Comparison of ENCODE assay signal across 17 mouse cellular contexts in genomic region chr1:129826927-129827326, GRCm38 (mm10).
DNase-seq lines count a peak whose midpoint lies in the region; ATAC-seq and TF ChIP-seq lines count a peak whose summit lies in the region.
"Had no signal": no experiment of that assay in that cellular context is flagged by ENCODE, and none has a peak within 500 bp of the region (broad histone marks: within the 10 kb centered on the region; RNA-seq: fewer than 3 reads in every experiment).

No protein-coding gene starts in this region.

- H3K4me2 ChIP-seq in hindbrain, postnatal 0 days (ENCODE audit: low read depth, low read length), result no peak overlapping the region
- H3K4me2 ChIP-seq in CH12.LX (ENCODE audit: insufficient read depth, low read depth, poor library complexity, severe bottlenecking), result no peak overlapping the region
- H3K4me2 ChIP-seq: embryonic facial prominence, embryonic 15.5 days; limb, embryonic 15.5 days; stomach, embryonic 15.5 days had no signal

- in situ Hi-C loops in CH12.LX (cut with MboI; ENCODE audit: low pct_ligation_motif_present, low pct_unique_long_range_greater_than_20kb, low sequenced_read_pairs), result no loop called here
- in situ Hi-C loops in ES-E14 (cut with MboI; ENCODE audit: low sequenced_read_pairs in 2 of 2, unreplicated experiment in 2 of 2), result no loop called here

- H3K36me3 ChIP-seq in hindbrain, postnatal 0 days (ENCODE audit: insufficient read depth, low read length), result no peaks in the 10 kb centered on the region
- H3K36me3 ChIP-seq in hindbrain, embryonic 10.5 days, result no peaks in the 10 kb centered on the region
- H3K36me3 ChIP-seq in CH12.LX (replicated peaks in 1 of 2; ENCODE audit: control insufficient read depth in 1 of 2, insufficient read depth in 1 of 2, low read length in 1 of 2), result no peaks in the 10 kb centered on the region
- no peaks in the 10 kb centered on the region for H3K36me3 ChIP-seq in ES-E14 (ENCODE audit: control insufficient read depth, insufficient read depth, low read length, poor library complexity, severe bottlenecking)
- H3K36me3 ChIP-seq: embryonic facial prominence, embryonic 15.5 days; limb, embryonic 15.5 days; stomach, embryonic 15.5 days had no signal

- no peak for TF ChIP-seq POLR2A in CH12.LX (IDR thresholded peaks at IDR 0.05; ENCODE audit: low read depth, low read length)

- H3K9me3 ChIP-seq in hindbrain, postnatal 0 days (ENCODE audit: low read length), result no peaks in the 10 kb centered on the region
- H3K9me3 ChIP-seq in hindbrain, embryonic 10.5 days, result no peaks in the 10 kb centered on the region
- no peaks in the 10 kb centered on the region for H3K9me3 ChIP-seq in CH12.LX (replicated peaks; ENCODE audit: low read length)
- no peaks in the 10 kb centered on the region for H3K9me3 ChIP-seq in ES-E14 (ENCODE audit: control insufficient read depth, insufficient read depth, low read depth, low read length)
- H3K9me3 ChIP-seq: embryonic facial prominence, embryonic 15.5 days; limb, embryonic 15.5 days; stomach, embryonic 15.5 days had no signal

- no peaks in the 10 kb centered on the region for H3K4me1 ChIP-seq in hindbrain, postnatal 0 days (ENCODE audit: insufficient read depth, low read length)
- H3K4me1 ChIP-seq in hindbrain, embryonic 10.5 days (replicated peaks), result no peaks in the 10 kb centered on the region
- no peaks in the 10 kb centered on the region for H3K4me1 ChIP-seq in CH12.LX (ENCODE audit: control insufficient read depth in 1 of 2, insufficient read depth in 2 of 2)
- H3K4me1 ChIP-seq in ES-E14 (ENCODE audit: control insufficient read depth in 2 of 2, insufficient read depth in 2 of 2, low read length in 2 of 2, poor library complexity in 1 of 2), result no peaks in the 10 kb centered on the region
- H3K4me1 ChIP-seq: embryonic facial prominence, embryonic 15.5 days; limb, embryonic 15.5 days; stomach, embryonic 15.5 days had no signal

- dilution Hi-C loops in CH12.LX (cut with MboI; ENCODE audit: extremely low pct_ligation_motif_present, extremely low pct_unique_long_range_greater_than_20kb, low sequenced_read_pairs), result no loop called here

- peak; percentile 60 for TF ChIP-seq RAD21 in CH12.LX (IDR thresholded peaks at IDR 0.05; ENCODE audit: low read depth, low read length)

- H3K27me3 ChIP-seq in hindbrain, postnatal 0 days (ENCODE audit: insufficient read depth, low read length), result no peaks in the 10 kb centered on the region
- no peaks in the 10 kb centered on the region for H3K27me3 ChIP-seq in hindbrain, embryonic 10.5 days (ENCODE audit: insufficient read depth, poor library complexity, severe bottlenecking)
- H3K27me3 ChIP-seq in CH12.LX (replicated peaks), result no peaks in the 10 kb centered on the region
- H3K27me3 ChIP-seq: embryonic facial prominence, embryonic 15.5 days; limb, embryonic 15.5 days; stomach, embryonic 15.5 days had no signal

- peak; percentile 19; the same call in 1 of the 2 replicates for TF ChIP-seq CTCF in hindbrain, postnatal 0 days (IDR thresholded peaks at IDR 0.05; ENCODE audit: low read depth)
- peak; percentile 38 to 71; a peak in 3 of 4 replicates for TF ChIP-seq CTCF in CH12.LX (conservative IDR thresholded peaks at IDR 0.05 in 1 of 2, IDR thresholded peaks at IDR 0.05 in 1 of 2; ENCODE audit: low read depth in 2 of 2, low read length in 2 of 2)

- ATAC-seq in hindbrain, postnatal 0 days, result no peak
- ATAC-seq: forebrain, embryonic 14.5 days had no signal

- WGBS in hindbrain, postnatal 0 days, result 81% methylated on average over 4 of the region's 4 CpGs
- 74% methylated on average over 4 of the region's 4 CpGs for WGBS in hindbrain, embryonic 10.5 days

- no peak overlapping the region for H3K9ac ChIP-seq in hindbrain, postnatal 0 days (replicated peaks; ENCODE audit: low read length)
- H3K9ac ChIP-seq in CH12.LX (ENCODE audit: insufficient read depth, low read depth), result no peak overlapping the region
- no peak overlapping the region for H3K9ac ChIP-seq in ES-E14 (ENCODE audit: insufficient read depth, low read depth, low read length, poor library complexity, severe bottlenecking)
- H3K9ac ChIP-seq: embryonic facial prominence, embryonic 15.5 days; limb, embryonic 15.5 days; stomach, embryonic 15.5 days had no signal

- no peak for DNase-seq in hindbrain, postnatal 0 days (ENCODE audit: low spot score)
- DNase-seq in hindbrain, embryonic 10.5 days (ENCODE audit: low spot score), result no peak
- DNase-seq in CH12.LX (ENCODE audit: extremely low read depth) (peak; percentile 51), ES-E14 (ENCODE audit: low read depth, low spot score) (peak; percentile 8)
- peak; percentile 41 for DNase-seq in embryo, embryonic 10.5 days (ENCODE audit: low spot score)
- no peak for DNase-seq in ovary, adult 18-20 months (ENCODE audit: low spot score)
- DNase-seq in gastrocnemius, adult 8-10 months (ENCODE audit: low spot score in 2 of 2), result no peak
- DNase-seq: adrenal gland, postnatal 25 days; cerebellum, adult 2 months; heart, adult 18-20 months; heart, postnatal 36 days; right cerebral cortex, postnatal 4 days; thymus, postnatal 4 days had no signal

- H3K79me2 ChIP-seq in CH12.LX (replicated peaks; ENCODE audit: control insufficient read depth, extremely low read depth, insufficient read depth, poor library complexity, severe bottlenecking), result no peaks in the 10 kb centered on the region

- no peak overlapping the region for H3K27ac ChIP-seq in hindbrain, postnatal 0 days
- no peak overlapping the region for H3K27ac ChIP-seq in hindbrain, embryonic 10.5 days
- H3K27ac ChIP-seq in CH12.LX (ENCODE audit: insufficient read depth, low read depth), result no peak overlapping the region
- no peak overlapping the region for H3K27ac ChIP-seq in ES-E14 (ENCODE audit: insufficient read depth, low read depth, low read length, poor library complexity, severe bottlenecking)
- H3K27ac ChIP-seq: embryonic facial prominence, embryonic 15.5 days; limb, embryonic 15.5 days; stomach, embryonic 15.5 days had no signal

- H3K4me3 ChIP-seq in hindbrain, postnatal 0 days (ENCODE audit: low read length), result no peak overlapping the region
- no peak overlapping the region for H3K4me3 ChIP-seq in hindbrain, embryonic 10.5 days
- no peak overlapping the region for H3K4me3 ChIP-seq in CH12.LX (replicated peaks in 1 of 3; ENCODE audit: low read depth in 2 of 3, low read length in 2 of 3, poor library complexity in 1 of 3)
- no peak overlapping the region for H3K4me3 ChIP-seq in ES-E14 (ENCODE audit: insufficient read depth in 1 of 2, low read depth in 1 of 2, low read length in 2 of 2, poor library complexity in 1 of 2, severe bottlenecking in 1 of 2)
- H3K4me3 ChIP-seq: embryonic facial prominence, embryonic 15.5 days; limb, embryonic 15.5 days; stomach, embryonic 15.5 days had no signal

- no peak for TF ChIP-seq EP300 in CH12.LX (IDR thresholded peaks at IDR 0.05; ENCODE audit: low read length)

TF ChIP-seq in CH12.LX, 34 proteins besides CTCF, POLR2A, EP300 and RAD21:
- no peak for TF ChIP-seq E2F4 (IDR thresholded peaks at IDR 0.05; ENCODE audit: insufficient replicate concordance, low read depth, low read length)
- TF ChIP-seq TCF12 (IDR thresholded peaks at IDR 0.05; ENCODE audit: low read depth, low read length), result no peak
- TF ChIP-seq SIN3A (IDR thresholded peaks at IDR 0.05; ENCODE audit: low read length), result no peak
- peak; percentile 66 for TF ChIP-seq SMC3 (IDR thresholded peaks at IDR 0.05; ENCODE audit: low read depth, low read length)
- no peak for TF ChIP-seq MAZ (IDR thresholded peaks at IDR 0.05; ENCODE audit: low read depth, low read length)
- no peak for TF ChIP-seq UBTF (IDR thresholded peaks at IDR 0.05; ENCODE audit: low read depth, low read length)
- no peak for TF ChIP-seq KAT2A (IDR thresholded peaks at IDR 0.05; ENCODE audit: insufficient replicate concordance, low read length)
- TF ChIP-seq USF1 (IDR thresholded peaks at IDR 0.05; ENCODE audit: low read depth, low read length), result no peak
- no peak for TF ChIP-seq MAFK (IDR thresholded peaks at IDR 0.05; ENCODE audit: insufficient replicate concordance, low read length)
- TF ChIP-seq MAX (IDR thresholded peaks at IDR 0.05; ENCODE audit: low read length), result no peak
- TF ChIP-seq ZNF384 (IDR thresholded peaks at IDR 0.05; ENCODE audit: low read depth, low read length), result peak; percentile 62
- no peak for TF ChIP-seq ELF1 (IDR thresholded peaks at IDR 0.05; ENCODE audit: low read depth, low read length)

TF ChIP-seq in ES-E14, 5 proteins besides CTCF, POLR2A, EP300 and RAD21:
- TF ChIP-seq ZNF384 (IDR thresholded peaks at IDR 0.05; ENCODE audit: low read depth, low read length) (0 out of 2 replicates have a peak, but pooled peaks have one; percentile 8), HCFC1 (IDR thresholded peaks at IDR 0.05; ENCODE audit: borderline replicate concordance, insufficient read depth, low read length) (no peak)

Comparison
In these comparisons a context has a peak if more than half of its experiments do, and no peak if none do; other contexts are left out.
1. DNase-seq: peak in CH12.LX (single experiment), ES-E14 (single experiment) and embryo, embryonic 10.5 days (single experiment); none in hindbrain, postnatal 0 days (single experiment), hindbrain, embryonic 10.5 days (single experiment), ovary, adult 18-20 months (single experiment) and gastrocnemius, adult 8-10 months (0 of 2).